Mouse (Mus musculus): ENCODE results near the gene Rce1.

Gene Rce1

DNA sequence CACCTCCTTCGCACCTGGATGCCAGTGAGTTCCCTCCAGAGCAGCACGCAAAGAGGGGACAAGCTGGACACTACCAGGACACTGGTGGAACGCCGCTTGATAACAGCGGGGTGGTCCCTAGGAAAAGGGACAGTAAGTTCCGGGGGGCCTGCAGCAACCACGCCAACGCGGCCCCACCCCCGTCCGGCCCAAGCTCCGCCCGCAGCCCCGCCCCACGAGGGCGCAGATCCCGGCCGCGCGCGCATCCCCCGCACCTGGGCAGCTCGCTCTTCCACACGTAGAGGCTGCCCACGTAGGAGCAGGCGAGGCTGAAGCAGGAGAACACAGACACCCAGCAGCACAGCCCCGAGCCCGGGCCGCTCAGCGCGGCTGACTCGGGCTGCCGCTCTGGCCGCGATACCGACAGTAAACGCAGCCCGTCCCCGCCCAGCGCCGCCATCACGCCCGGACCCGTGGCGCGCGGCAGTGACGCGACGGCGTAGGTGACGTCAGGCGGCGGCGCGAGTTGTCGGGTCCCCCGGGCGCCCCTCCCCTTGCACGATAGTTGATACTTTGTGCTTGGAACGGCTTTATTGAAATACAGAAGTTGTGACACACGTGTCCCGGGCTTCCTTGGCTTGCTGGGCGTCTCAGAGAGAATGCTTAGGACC, at the start of gene Rce1:
Rce1 (minus strand) TSS at position 463 of the 650 bp plus-strand sequence.
- peak; percentile 88 for DNase-seq

DNA sequence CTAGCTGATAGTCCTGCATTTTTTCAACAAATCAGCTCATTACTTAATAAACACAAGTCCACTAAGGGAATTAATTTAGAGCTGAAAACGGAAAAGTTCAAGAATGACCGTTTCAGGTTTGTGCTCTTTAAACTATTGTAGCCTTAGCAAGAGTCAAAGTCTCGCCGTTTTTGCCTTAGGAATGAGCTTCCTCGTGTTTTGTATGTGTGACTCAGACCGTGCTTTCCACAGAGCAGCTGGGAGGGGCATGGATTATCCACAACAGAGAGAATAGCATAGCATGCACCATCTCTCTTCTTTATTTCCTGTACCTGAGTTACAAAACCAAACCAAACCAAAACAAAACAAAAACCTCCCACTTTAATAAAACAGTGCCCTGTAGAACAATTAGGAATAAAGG, 47.0 kb upstream of the Rce1 start:
- DNase-seq = no peak

DNA sequence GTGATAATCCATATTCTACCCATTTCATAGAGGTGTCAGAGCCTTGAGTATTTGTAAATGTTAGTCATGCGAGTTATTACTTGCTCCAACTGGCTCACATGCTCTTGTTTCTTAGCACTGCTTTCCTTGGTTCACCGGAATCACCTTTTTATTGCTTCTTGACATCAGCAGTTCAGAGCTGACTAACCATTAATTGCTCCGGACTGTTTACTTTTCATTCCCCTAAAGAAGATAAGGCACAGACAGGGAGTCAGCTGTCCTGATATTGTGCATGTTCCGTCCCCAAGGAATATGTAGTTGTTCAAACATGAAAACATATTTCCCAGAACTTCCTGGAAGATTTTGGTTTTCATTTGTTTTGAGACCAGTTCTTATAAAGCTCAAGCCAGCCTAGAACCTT, 45.3 kb upstream of the Rce1 start:
- no peak for DNase-seq

DNA sequence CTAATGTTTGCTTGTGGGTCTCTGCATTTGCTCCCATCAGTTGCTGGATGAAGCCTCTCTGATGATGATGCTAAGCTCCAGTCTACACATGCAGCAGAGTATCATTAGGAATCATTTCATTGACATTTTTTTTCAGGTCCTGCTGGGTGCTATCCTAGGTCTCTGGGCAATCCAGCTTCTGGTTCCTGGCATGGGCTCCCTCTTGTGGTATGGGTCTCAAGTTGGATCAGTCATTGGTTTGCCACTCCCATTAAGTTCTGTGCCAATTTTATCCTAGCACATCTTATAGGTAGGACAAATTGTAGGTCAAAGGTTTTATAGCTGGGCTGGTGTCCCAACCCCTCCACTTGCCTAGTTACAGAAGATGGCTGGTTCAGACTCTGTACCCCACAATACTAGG, 41.4 kb upstream of the Rce1 start:
- no peak for DNase-seq

DNA sequence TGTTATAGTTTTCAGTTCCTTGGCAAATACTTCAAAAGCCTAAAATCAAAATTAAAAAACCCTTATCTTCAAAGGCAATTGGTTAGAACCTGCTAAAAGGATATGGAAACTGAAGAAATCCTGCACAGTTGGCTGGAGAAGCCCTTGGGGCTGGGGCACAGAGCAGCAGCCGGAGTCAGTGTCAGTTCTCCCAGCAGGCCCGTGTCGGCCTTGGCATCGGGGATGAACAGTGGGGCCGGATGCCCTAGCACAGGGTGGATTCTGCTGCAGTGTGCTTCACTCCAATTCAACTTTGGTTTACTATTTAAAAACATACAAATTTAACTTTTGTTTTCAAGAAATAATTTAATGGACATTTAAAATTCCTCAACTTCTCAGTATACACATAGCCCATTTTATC, 32.7 kb upstream of the Rce1 start:
- DNase-seq = peak; percentile 24

DNA sequence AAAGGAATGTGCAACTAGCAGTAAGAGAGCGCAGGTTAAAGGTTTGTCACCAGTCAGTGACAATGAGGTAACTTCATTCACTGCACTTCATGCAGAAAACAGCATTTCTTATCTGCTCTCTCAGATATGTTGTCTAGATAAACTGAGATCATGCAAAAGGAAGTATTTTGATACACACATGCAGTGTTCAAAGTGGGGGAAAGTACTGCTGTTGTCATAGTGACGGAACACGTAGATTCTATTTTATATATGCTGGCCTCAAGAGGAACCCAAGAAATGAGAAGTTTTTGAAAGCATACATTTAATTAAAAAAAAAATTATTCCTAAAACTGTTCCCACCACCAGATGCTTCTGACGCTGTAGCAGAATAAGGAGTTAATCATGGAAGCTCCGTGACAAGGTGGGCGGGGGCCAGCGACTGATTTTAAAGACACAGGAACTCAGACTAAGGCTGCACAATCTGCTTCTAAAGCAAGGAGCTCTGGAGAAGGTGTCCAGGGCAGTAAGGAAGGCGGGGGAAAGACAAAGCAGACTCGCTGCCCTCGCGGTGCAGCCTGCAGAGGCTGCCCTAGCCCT, 21.6 kb upstream of the Rce1 start:
- no peak for DNase-seq

DNA sequence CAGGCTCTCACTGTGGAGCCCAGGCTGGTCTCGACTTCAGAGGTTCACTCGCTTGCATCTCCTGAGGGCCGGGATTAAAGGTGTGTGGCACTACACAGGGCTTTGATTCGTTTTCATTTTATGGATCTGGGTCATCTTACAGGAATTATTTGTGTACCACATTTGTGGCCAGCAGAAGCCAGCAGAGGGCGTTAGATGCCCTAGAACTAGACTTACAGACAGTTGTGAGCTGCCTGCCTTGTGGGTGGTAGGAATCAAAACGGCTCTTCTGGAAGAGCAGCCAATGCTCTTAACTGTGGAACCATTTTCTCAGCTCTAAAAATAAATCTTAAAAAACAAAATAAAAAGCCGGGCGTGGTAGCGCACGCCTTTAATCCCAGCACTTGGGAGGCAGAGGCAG, 18.8 kb upstream of the Rce1 start:
- DNase-seq = peak; percentile 68

DNA sequence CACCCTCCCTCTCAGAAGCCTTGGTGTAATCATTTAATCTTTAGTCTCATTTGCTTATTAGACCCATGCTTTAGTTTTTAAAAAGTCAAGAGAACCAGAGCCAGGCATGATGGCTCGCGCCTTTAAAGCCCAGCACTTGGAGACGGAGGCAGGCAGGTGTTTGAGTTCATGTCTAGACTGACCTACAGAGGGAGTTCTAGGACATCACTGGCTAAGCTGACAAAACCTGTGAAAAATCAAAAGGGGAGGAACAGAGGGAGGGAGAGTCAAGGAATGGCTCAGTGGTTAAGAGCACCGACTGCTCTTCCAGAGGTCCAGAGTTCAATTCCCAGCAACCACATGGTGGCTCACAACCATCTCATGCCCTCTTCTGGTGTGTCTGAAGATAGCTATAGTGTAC, 10.5 kb upstream of the Rce1 start:
- no peak for DNase-seq

DNA sequence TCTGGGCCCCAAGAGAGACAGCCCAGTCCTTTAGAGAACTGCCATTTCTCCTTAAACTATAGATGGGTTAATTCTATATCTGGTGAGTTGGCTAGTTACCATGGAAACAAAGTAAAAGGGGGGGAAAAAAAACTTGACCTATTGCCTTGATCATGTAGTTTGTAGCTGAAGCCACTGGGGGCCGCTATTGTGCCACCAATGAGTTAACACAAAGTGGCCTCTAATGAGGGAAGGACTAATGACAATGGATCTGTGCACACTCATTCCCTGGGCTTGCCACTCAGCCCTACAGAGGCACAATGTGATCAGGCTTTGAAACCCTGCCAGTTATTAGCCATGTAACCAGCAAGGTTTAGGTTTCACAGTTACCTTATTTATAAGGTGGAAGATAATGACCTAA, 3.4 kb upstream of the Rce1 start:
- DNase-seq = peak; percentile 80

DNA sequence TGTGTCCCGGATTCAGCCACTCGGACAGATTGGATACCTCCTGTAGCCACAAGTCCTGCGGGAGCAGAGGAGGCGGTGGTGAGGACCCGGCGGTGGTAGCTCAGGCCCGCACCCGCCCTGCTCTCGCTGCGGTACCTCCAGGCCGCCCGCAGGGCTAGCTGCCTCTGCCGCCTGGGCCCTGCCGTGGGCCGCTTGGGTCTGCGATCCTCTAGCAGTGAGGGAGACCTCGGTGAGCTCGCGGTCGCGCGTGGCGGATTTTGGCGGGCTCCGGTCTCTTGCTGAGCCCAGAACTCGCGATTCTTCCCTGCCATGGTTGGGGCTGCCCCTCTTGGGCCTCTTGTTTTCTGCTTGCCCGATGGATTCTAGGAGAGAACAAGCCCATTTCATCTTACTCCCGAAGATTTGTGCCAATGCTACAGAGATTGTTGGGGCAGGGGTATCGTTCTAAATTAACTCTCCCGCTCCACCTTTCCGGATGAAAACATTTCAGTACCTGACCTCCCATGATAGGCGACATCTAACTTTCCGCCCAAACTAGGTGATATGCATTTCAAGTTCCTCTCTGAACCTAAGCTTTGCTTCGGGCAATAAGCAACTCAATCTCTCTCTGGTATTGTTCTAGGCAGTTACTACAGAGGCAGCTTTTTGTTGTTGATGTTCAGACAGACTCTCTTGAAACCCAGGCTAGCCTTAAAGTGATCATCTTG, 541 bp upstream of the Rce1 start:
- no peak for DNase-seq

DNA sequence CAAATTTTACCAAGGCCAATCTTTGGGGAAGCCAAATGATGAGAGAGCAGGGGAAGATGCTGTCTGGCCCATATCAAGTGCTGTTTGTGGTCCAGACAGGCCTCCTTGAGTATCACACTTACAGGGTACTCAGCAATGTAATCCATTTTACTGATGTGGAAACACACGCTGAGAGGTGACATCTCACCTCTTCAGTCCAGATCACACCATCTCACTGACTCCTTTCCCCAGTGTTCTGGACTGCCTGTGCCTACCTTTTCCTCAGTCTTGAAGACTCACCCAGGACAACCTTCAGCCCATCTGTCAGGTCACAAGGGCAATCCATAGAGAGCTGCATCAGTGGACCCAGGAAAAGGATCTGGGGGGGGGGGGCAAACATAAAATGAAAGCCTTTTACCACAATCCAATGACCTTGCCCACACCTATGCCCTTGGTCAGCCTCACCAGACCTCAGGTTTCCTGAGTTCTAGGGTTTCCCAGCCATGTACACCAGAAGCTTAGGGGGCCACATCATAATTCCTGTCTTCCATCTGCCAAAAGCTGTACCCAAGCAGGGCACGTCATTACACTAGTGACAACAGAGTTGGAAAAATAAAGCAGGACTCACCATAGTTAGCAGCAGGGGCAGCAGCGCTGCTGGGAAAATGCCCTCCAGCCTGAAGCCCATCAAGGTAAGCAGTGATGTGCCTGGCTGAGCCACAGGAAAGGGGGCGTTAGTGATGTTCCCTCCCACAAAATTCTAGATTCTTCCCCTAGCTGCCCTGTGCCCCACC, 849 bp downstream of the Rce1 start:
- DNase-seq = no peak

DNA sequence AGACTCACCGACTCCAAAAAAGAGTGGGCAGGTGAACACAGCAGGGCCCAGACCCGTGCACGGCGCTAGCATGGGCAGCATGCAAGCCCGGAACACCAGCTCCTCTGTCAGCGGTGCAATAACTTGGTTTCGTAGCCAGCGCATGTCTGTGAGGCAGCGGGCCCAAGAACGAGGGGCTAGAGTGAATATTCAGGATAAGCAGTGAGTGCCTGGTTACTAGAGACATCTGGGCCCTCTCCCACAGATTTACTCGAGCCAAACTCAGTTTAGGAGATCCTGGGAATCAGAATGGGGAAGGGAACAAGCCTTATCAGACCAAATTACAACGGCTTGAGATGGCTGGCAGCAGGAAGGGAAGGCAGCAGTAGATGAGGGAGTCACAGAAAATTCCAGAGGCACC, 1.4 kb downstream of the Rce1 start:
- DNase-seq = peak; percentile 15

DNA sequence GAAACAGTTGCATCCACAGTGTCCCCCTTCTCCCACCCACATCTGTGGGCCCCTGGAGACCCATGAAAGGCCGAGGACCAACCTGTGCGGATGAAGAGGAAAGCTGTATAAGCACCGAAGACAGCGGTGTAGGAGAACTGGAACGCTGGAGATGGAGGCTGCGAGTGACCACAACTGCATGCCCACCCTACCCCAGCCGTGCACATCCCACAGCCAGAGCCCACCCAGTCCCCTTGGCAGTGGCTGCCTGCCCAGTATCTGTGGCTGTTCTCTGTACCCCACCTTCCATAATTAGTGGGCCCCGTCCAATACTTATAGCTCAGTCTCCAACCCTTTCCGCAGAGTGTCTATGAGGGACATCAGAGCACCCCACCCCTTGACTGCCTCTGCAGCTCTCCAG, 2.0 kb downstream of the Rce1 start:
- peak; percentile 13 for DNase-seq

DNA sequence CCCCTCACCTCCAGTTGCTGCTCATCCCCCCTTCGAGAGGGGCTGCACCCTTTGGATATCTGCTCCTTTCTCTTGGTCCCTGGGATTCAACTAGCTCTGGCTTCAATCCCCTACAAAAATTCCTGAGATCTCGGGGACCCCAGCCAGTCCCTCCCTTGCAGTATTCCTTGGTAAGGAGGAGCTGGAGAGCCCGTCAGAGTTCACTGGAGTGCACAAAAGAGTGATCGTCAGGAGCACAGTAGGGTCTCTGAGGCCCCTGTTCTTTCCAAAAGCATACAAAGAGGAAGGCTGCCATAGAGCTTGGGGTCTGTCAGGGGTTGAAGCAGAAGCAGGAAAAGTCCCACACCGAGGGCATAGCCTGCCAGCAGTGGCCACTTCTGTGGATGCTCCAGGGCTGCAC, 2.7 kb downstream of the Rce1 start:
- peak; percentile 12 for DNase-seq

DNA sequence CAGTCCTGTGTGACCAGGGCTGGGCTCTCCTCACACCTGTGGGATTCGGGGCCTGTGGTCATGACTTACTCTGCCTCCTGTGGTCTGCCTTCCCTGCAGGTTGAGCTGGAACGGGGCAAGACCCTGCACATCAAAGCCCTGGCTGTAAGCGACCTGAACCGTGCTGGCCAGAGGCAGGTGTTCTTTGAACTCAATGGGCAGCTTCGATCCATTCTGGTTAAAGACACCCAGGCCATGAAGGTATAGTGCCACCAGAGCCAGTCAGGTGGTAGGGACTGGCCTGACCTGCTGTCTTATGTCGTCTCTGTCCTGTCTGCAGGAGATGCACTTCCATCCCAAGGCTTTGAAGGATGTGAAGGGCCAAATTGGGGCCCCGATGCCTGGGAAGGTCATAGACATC, 4.7 kb downstream of the Rce1 start:
- no peak for DNase-seq

DNA sequence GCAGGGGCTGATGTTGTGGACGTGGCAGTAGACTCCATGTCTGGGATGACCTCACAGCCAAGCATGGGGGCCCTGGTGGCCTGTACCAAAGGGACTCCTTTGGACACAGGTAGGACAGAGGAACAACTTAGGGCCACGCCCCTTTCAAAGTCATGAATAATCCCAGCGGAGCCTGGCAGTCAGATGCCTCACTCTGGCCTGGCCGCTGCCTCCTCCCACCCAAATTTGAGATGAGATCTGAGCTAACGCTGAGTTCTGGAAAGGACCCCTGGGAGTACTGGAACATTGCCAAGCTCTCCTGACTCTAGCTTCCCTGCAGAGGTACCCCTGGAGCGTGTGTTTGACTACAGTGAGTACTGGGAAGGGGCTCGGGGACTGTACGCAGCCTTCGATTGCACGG, 6.0 kb downstream of the Rce1 start:
- peak; percentile 23 for DNase-seq

DNA sequence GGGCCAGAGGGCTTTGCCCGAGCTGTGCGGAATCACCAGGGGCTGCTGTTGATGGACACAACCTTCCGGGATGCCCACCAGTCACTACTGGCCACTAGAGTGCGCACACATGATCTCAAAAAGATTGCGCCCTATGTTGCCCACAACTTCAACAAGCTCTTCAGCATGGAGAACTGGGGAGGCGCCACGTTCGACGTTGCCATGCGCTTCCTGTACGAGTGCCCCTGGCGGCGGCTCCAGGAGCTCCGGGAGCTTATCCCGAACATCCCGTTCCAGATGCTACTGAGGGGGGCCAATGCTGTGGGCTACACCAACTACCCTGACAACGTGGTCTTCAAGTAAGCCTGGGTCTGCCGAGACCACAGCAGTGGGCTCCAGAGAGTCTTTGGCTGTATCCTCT, 7.3 kb downstream of the Rce1 start:
- DNase-seq = peak; percentile 13

DNA sequence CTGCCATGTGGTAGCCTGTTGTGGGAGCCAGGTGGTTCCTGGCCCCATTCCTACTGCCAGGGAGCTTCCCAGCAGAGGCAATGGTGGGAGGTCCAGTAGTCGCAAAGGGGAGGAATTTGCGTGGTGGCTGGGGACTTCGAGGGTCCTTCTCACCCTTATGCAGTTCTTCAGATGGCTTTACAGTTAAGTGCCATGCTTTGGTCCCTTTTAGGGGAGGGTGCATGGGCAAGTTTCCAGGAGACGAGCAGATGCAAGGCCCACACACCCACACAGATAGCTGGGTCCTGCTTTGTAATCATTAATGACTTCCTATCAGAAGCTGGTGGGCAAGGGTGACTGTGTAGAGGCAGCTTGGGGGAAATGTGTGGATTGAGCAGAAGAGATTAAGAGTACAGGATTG, 8.9 kb downstream of the Rce1 start:
- peak; percentile 40 for DNase-seq

DNA sequence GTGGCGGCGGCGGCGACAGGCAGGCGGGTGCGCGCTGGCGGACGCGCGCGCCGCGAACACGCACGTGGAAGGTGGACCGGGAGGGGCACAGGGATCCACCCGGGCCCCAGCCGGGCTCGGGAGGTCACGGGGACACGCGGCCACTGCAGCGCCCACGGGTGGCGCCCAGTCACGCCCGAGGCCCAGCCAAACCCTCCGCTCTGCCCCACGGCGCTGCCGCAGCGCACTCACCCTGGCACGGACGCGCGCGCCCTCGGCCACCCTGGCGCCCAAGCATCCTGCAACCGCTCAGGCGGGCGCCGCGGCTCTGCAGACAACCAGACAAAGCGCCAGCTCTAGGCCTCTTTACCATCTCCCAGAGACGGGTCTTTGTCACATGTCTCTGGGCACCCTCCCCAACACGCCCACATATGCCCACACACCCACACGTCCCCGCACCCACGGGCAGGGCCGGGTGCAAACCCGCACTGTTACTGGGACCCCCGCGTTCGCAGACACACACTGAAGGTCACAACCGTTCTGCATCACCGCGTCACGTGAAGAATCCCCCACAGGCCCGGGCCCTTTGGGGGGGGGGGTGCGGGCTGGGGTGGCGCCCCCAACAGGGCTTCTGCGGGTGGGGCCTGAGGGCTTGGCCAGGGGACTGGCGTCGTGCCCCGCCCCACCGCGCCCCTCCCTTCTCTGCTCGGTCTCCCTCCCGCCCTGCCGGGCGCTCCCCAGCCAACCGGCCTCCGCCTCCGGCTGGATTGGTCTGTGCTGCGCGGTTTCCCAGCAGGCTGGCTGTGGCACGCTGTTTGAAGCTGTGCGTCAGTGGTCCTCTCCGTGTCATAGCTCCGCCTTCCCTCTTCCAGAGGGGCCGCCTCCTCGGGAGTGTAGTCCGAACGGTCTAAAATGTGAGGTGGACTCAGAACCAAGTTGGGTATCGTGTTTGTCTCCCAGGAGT, 10.0 kb downstream of the Rce1 start, which contains the start of gene Lrfn4:
Lrfn4 (minus strand) TSS at position 517 of the 943 bp plus-strand sequence.
- peak; percentile 81 for DNase-seq

DNA sequence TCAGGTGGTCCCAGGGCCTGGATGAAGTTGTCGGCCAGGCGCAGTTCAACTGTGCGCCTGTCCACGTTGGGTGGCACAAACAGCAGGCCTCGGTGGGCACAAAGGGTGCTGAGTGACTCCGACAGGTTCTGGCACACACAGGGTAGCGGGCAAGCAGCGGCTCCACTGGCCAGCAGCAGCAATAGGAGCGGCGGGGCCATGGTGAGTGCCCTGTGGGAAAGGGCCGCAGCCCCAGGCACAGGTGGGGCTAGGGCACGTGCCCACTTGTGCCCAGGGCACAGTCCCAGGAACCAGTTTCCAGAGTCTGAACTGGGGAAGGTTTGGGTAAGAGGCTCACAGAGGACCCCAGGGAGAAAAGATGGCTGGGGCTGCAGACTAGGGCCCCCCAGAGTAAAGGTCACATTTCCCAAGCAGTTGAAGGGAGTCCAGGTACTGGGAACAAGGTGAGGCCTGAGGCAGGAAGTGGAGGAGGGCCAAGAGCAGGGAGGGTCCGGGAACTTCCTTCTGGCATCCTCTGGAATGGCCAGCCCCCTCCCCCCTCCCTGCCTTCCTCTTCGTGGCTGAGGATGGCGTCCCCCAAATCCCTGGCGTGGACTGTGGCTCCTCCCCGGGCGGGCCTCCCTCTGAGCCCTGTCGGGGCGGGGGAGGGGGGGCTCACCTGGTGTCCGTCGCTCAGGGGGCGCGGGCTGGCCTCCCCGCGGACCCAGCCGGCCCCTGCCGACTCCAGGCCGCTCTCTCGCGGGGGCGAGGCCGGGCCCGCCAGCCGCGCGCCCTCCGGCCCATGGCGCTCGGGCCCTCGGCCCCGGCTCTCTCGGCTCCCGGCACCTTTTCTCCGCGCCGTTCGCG, 10.9 kb downstream of the Rce1 start:
- no peak for DNase-seq

Data from cerebellum, adult 8-10 months (tissue).